Mouse (Mus musculus) brain, adult 2 months (tissue): ENCODE data around the gene Slc35f3.

Experiments used
- DNase-seq: peaks from one replicate; pipeline ENCODE4 v3.0.0; 2011; ENCODE audit warnings: low read depth, low spot score

The Slc35f3 gene

GRCm38 (mm10) chr8:126327786-126328185 is 29.4 kb downstream of the Slc35f3 start:
- peak; percentile 75 for DNase-seq

GRCm38 (mm10) chr8:126338864-126339263 is 40.5 kb downstream of the Slc35f3 start:
- no peak for DNase-seq

- DNase-seq = no peak
Measured at GRCm38 (mm10) chr8:126339357-126339756, 41.0 kb downstream of the Slc35f3 start.

GRCm38 (mm10) chr8:126341200-126341599 is 42.8 kb downstream of the Slc35f3 start:
- no peak for DNase-seq

- DNase-seq = no peak
Measured at GRCm38 (mm10) chr8:126343427-126343826, 45.1 kb downstream of the Slc35f3 start.

GRCm38 (mm10) chr8:126345100-126345499 is 46.7 kb downstream of the Slc35f3 start:
- DNase-seq = no peak

- DNase-seq = no peak
Measured at GRCm38 (mm10) chr8:126353259-126353658, 54.9 kb downstream of the Slc35f3 start.

- no peak for DNase-seq
Measured at GRCm38 (mm10) chr8:126357946-126358345, 59.6 kb downstream of the Slc35f3 start.

- peak; percentile 16 for DNase-seq
Measured at GRCm38 (mm10) chr8:126359296-126359695, 60.9 kb downstream of the Slc35f3 start.

- no peak for DNase-seq
Measured at GRCm38 (mm10) chr8:126360106-126360505, 61.7 kb downstream of the Slc35f3 start.

- no peak for DNase-seq
Measured at GRCm38 (mm10) chr8:126360701-126361100, 62.3 kb downstream of the Slc35f3 start.

GRCm38 (mm10) chr8:126366251-126366650 is 67.9 kb downstream of the Slc35f3 start:
- DNase-seq = no peak

- peak; percentile 93 for DNase-seq
Measured at GRCm38 (mm10) chr8:126368349-126369054, 70.1 kb downstream of the Slc35f3 start.

GRCm38 (mm10) chr8:126371871-126372270 is 73.5 kb downstream of the Slc35f3 start:
- no peak for DNase-seq

GRCm38 (mm10) chr8:126379580-126379979 is 81.2 kb downstream of the Slc35f3 start:
- DNase-seq = no peak

- no peak for DNase-seq
Measured at GRCm38 (mm10) chr8:126380141-126380540, 81.8 kb downstream of the Slc35f3 start.

GRCm38 (mm10) chr8:126381299-126381698 is 82.9 kb downstream of the Slc35f3 start:
- peak; percentile 12 for DNase-seq

- DNase-seq = no peak
Measured at GRCm38 (mm10) chr8:126382216-126382615, 83.9 kb downstream of the Slc35f3 start.

GRCm38 (mm10) chr8:126382749-126383148 is 84.4 kb downstream of the Slc35f3 start:
- peak; percentile 76 for DNase-seq

- DNase-seq = no peak
Measured at GRCm38 (mm10) chr8:126387566-126387965, 89.2 kb downstream of the Slc35f3 start.

GRCm38 (mm10) chr8:126391541-126391940 is 93.2 kb downstream of the Slc35f3 start:
- DNase-seq = peak; percentile 86

- no peak for DNase-seq
Measured at GRCm38 (mm10) chr8:126395386-126395785, 97.0 kb downstream of the Slc35f3 start.

GRCm38 (mm10) chr8:126395917-126396316 is 97.6 kb downstream of the Slc35f3 start:
- peak; percentile 89 for DNase-seq

GRCm38 (mm10) chr8:126398349-126398748 is 100.0 kb downstream of the Slc35f3 start:
- peak; percentile 37 for DNase-seq
